19 mouse cellular contexts compared by ENCODE assay signal in the genomic region with DNA sequence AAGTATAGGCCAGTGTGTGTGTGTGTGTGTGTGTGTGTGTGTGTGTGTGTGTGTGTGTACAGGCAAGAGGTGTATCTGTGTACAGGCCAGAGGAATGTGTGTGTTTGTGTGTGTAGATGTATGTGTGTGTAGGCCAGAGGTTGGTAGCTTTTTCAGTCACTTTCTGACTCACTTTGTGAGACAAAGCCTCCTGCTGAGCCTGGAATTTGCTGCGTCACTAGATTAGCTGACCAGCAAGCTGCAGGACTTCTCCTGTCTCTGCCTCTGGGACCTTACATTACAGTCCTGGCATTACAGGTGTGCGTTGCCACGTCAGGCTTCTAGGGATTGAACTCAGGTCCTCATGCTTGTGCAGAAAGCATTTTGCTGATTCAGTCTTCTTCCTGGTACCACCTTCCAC. TPM values are rescaled to one million over a fixed set of nuclear protein-coding genes. Genes with fewer than 3 reads are reported as not detected.
DNase-seq lines count a peak whose midpoint lies in the region; ATAC-seq lines count a peak whose summit lies in the region.
"Had no signal": no experiment of that assay in that cellular context is flagged by ENCODE, and none has a peak within 500 bp of the region (broad histone marks: within the 10 kb centered on the region; RNA-seq: fewer than 3 reads in every experiment).

No protein-coding gene starts in this region.

- no peak overlapping the region for H3K9ac ChIP-seq in hindbrain, embryonic 11.5 days (ENCODE audit: low read depth, low read length)
- no peak overlapping the region for H3K9ac ChIP-seq in hindbrain, embryonic 12.5 days
- H3K9ac ChIP-seq in midbrain, embryonic 11.5 days (ENCODE audit: low read length), result no peak overlapping the region
- H3K9ac ChIP-seq in midbrain, embryonic 14.5 days (replicated peaks; ENCODE audit: low read length), result no peak overlapping the region
- H3K9ac ChIP-seq: lung, embryonic 14.5 days; neural tube, embryonic 13.5 days had no signal

- peak; percentile 38; the same call in 1 of the 2 replicates for ATAC-seq in hindbrain, embryonic 11.5 days (ENCODE audit: low FRiP score)
- ATAC-seq in hindbrain, embryonic 12.5 days (ENCODE audit: low FRiP score), result no peak; the same call in 1 of the 2 replicates
- ATAC-seq in midbrain, embryonic 11.5 days (ENCODE audit: low FRiP score), result peak; percentile 36
- no peak for ATAC-seq in midbrain, embryonic 14.5 days (ENCODE audit: low FRiP score, low TSS enrichment)

- H3K9me3 ChIP-seq in hindbrain, embryonic 11.5 days (ENCODE audit: control insufficient read depth, low read length), result no peaks in the 10 kb centered on the region
- no peaks in the 10 kb centered on the region for H3K9me3 ChIP-seq in hindbrain, embryonic 12.5 days (replicated peaks)
- H3K9me3 ChIP-seq in midbrain, embryonic 11.5 days (ENCODE audit: control insufficient read depth, low read length), result no peaks in the 10 kb centered on the region
- no peaks in the 10 kb centered on the region for H3K9me3 ChIP-seq in midbrain, embryonic 14.5 days (ENCODE audit: control insufficient read depth, low read length)
- H3K9me3 ChIP-seq: heart, embryonic 10.5 days; neural tube, embryonic 13.5 days had no signal

- H3K36me3 ChIP-seq in hindbrain, embryonic 11.5 days (ENCODE audit: control insufficient read depth, insufficient read depth, low read length), result no peaks in the 10 kb centered on the region
- no peaks in the 10 kb centered on the region for H3K36me3 ChIP-seq in hindbrain, embryonic 12.5 days
- no peaks in the 10 kb centered on the region for H3K36me3 ChIP-seq in midbrain, embryonic 11.5 days (ENCODE audit: control insufficient read depth, insufficient read depth, low read length)
- H3K36me3 ChIP-seq in midbrain, embryonic 14.5 days (ENCODE audit: control insufficient read depth, insufficient read depth, low read length), result no peaks in the 10 kb centered on the region
- H3K36me3 ChIP-seq: heart, embryonic 10.5 days; neural tube, embryonic 13.5 days had no signal

- H3K4me2 ChIP-seq in hindbrain, embryonic 11.5 days (replicated peaks; ENCODE audit: low read depth, low read length), result no peak overlapping the region
- no peak overlapping the region for H3K4me2 ChIP-seq in hindbrain, embryonic 12.5 days (replicated peaks)
- no peak overlapping the region for H3K4me2 ChIP-seq in midbrain, embryonic 11.5 days
- H3K4me2 ChIP-seq in midbrain, embryonic 14.5 days (ENCODE audit: low read length), result no peak overlapping the region
- H3K4me2 ChIP-seq: lung, embryonic 14.5 days; neural tube, embryonic 13.5 days had no signal

- intact Hi-C loops in left cerebral cortex, postnatal 10 days (cut with DNase I), result loop anchor here (2.0 to 10.0 kb wide), 4 partner anchors 45 to 337 kb away; a partner anchor contains a TSS

- DNase-seq in hindbrain, embryonic 11.5 days (ENCODE audit: low spot score), result no peak
- DNase-seq in midbrain, embryonic 11.5 days (ENCODE audit: low spot score, missing footprints), result no peak
- DNase-seq in midbrain, embryonic 14.5 days, result no peak
- DNase-seq in Muller cell, postnatal 12 days (ENCODE audit: inconsistent ontology term), result peak; percentile 74
- DNase-seq in left cerebral cortex, postnatal 10 days (ENCODE audit: extremely low spot score in 1 of 2, low spot score in 2 of 2), result no peak
- DNase-seq in right cerebral cortex, postnatal 14 days, result no peak

- 51% methylated on average over 3 of the region's 3 CpGs for WGBS in hindbrain, embryonic 11.5 days
- 56% methylated on average over 3 of the region's 3 CpGs for WGBS in hindbrain, embryonic 12.5 days
- WGBS in midbrain, embryonic 11.5 days, result 38% methylated on average over 3 of the region's 3 CpGs
- 39% methylated on average over 3 of the region's 3 CpGs for WGBS in midbrain, embryonic 14.5 days

- H3K4me3 ChIP-seq in hindbrain, embryonic 11.5 days (ENCODE audit: low read depth, low read length), result no peak overlapping the region
- H3K4me3 ChIP-seq in hindbrain, embryonic 12.5 days, result no peak overlapping the region
- H3K4me3 ChIP-seq in midbrain, embryonic 11.5 days (ENCODE audit: low read depth, low read length), result no peak overlapping the region
- H3K4me3 ChIP-seq in midbrain, embryonic 14.5 days (replicated peaks; ENCODE audit: low read depth, low read length), result no peak overlapping the region
- H3K4me3 ChIP-seq: erythroblast, embryonic 14.5 days; heart, embryonic 10.5 days; neural tube, embryonic 13.5 days had no signal

- H3K27me3 ChIP-seq in hindbrain, embryonic 11.5 days (ENCODE audit: control insufficient read depth, insufficient read depth, low read length), result no peaks in the 10 kb centered on the region
- H3K27me3 ChIP-seq in hindbrain, embryonic 12.5 days, result no peaks in the 10 kb centered on the region
- no peaks in the 10 kb centered on the region for H3K27me3 ChIP-seq in midbrain, embryonic 11.5 days (ENCODE audit: control insufficient read depth, insufficient read depth, low read length)
- no peaks in the 10 kb centered on the region for H3K27me3 ChIP-seq in midbrain, embryonic 14.5 days (ENCODE audit: control insufficient read depth, insufficient read depth, low read length)
- H3K27me3 ChIP-seq: neural tube, embryonic 13.5 days had no signal

- no peaks in the 10 kb centered on the region; the same call in 1 of the 2 replicates for H3K4me1 ChIP-seq in hindbrain, embryonic 11.5 days (replicated peaks; ENCODE audit: control insufficient read depth, insufficient read depth, low read length)
- peaks cover 9% of the 10 kb centered on the region for H3K4me1 ChIP-seq in hindbrain, embryonic 12.5 days
- peaks cover 8% of the 10 kb centered on the region for H3K4me1 ChIP-seq in midbrain, embryonic 11.5 days (ENCODE audit: control insufficient read depth, insufficient read depth, low read length)
- 0 out of 2 replicates have a peak, but pooled peaks cover 9% of the 10 kb centered on the region for H3K4me1 ChIP-seq in midbrain, embryonic 14.5 days (ENCODE audit: control insufficient read depth, insufficient read depth, low read length)

- no peak overlapping the region for H3K27ac ChIP-seq in hindbrain, embryonic 11.5 days (ENCODE audit: low read depth, low read length)
- H3K27ac ChIP-seq in hindbrain, embryonic 12.5 days, result no peak overlapping the region
- H3K27ac ChIP-seq in midbrain, embryonic 11.5 days (ENCODE audit: low read depth, low read length), result no peak overlapping the region
- H3K27ac ChIP-seq in midbrain, embryonic 14.5 days (replicated peaks; ENCODE audit: low read depth, low read length), result no peak overlapping the region
- H3K27ac ChIP-seq: macrophage; neural tube, embryonic 13.5 days had no signal

RNA-seq across cellular contexts. Expression of a gene that starts 5.3 kb away (rescaled TPM):
- 432 and 442 TPM in 2 replicates for polyA plus RNA-seq in hindbrain, embryonic 11.5 days (2014; fragmentation: Nextera tagmentation; extraction: Ambion mirVana)
- 393 and 423 TPM in 2 replicates for polyA plus RNA-seq in hindbrain, embryonic 12.5 days (2016; fragmentation: Nextera tagmentation; extraction: Ambion mirVana)
- polyA plus RNA-seq in midbrain, embryonic 11.5 days (2014; fragmentation: Nextera tagmentation; extraction: Ambion mirVana), result 443 and 494 TPM in 2 replicates
- polyA plus RNA-seq in midbrain, embryonic 14.5 days (2014; fragmentation: Nextera tagmentation; extraction: Ambion mirVana), result 409 and 512 TPM in 2 replicates
- 100 to 1,000 TPM; 551 to 611 TPM for total RNA-seq in left cerebral cortex, postnatal 10 days (2021)

RNA-seq across cellular contexts. Expression of a gene that starts 21.5 kb away (rescaled TPM):
- 14.0 and 16.8 TPM in 2 replicates for polyA plus RNA-seq in hindbrain, embryonic 11.5 days (2014; fragmentation: Nextera tagmentation; extraction: Ambion mirVana)
- 29.4 and 29.5 TPM in 2 replicates for polyA plus RNA-seq in hindbrain, embryonic 12.5 days (2016; fragmentation: Nextera tagmentation; extraction: Ambion mirVana)
- 13.3 and 14.4 TPM in 2 replicates for polyA plus RNA-seq in midbrain, embryonic 11.5 days (2014; fragmentation: Nextera tagmentation; extraction: Ambion mirVana)
- polyA plus RNA-seq in midbrain, embryonic 14.5 days (2014; fragmentation: Nextera tagmentation; extraction: Ambion mirVana), result 32.0 and 37.5 TPM in 2 replicates
- total RNA-seq in left cerebral cortex, postnatal 10 days (2021), result 10 to 100 TPM; 37.6 TPM

RNA-seq across cellular contexts. Expression of a gene that starts 26.2 kb away (rescaled TPM):
- 3.3 and 4.4 TPM in 2 replicates for polyA plus RNA-seq in hindbrain, embryonic 11.5 days (2014; fragmentation: Nextera tagmentation; extraction: Ambion mirVana)
- polyA plus RNA-seq in hindbrain, embryonic 12.5 days (2016; fragmentation: Nextera tagmentation; extraction: Ambion mirVana), result 5.8 and 8.7 TPM in 2 replicates
- polyA plus RNA-seq in midbrain, embryonic 11.5 days (2014; fragmentation: Nextera tagmentation; extraction: Ambion mirVana), result 3.8 and 3.9 TPM in 2 replicates
- polyA plus RNA-seq in midbrain, embryonic 14.5 days (2014; fragmentation: Nextera tagmentation; extraction: Ambion mirVana), result 1.2 and 1.8 TPM in 2 replicates
- 1 to 10 TPM; 7.1 to 9.4 TPM for total RNA-seq in left cerebral cortex, postnatal 10 days (2021)
- polyA plus RNA-seq: macrophage had no signal

RNA-seq across cellular contexts. Expression of a gene that starts 37.8 kb away (rescaled TPM):
- polyA plus RNA-seq in hindbrain, embryonic 11.5 days (2014; fragmentation: Nextera tagmentation; extraction: Ambion mirVana), result 0.08 TPM in 1 of 2 replicates, not detected in the other
- polyA plus RNA-seq in hindbrain, embryonic 12.5 days (2016; fragmentation: Nextera tagmentation; extraction: Ambion mirVana), result 0.20 and 0.35 TPM in 2 replicates
- not detected in 2 replicates for polyA plus RNA-seq in midbrain, embryonic 11.5 days (2014; fragmentation: Nextera tagmentation; extraction: Ambion mirVana)
- not detected in 2 replicates for polyA plus RNA-seq in midbrain, embryonic 14.5 days (2014; fragmentation: Nextera tagmentation; extraction: Ambion mirVana)
- total RNA-seq in left cerebral cortex, postnatal 10 days (2021), result not detected
- total RNA-seq: adrenal gland, postnatal 10 days; common myeloid progenitor, adult 5-6 weeks; gastrocnemius, postnatal 36 days; heart, postnatal 10 days; layer of hippocampus, postnatal 25 days; left cerebral cortex, postnatal 25 days had no signal
- polyA plus RNA-seq: cerebellum, adult 2 months; erythroblast, embryonic 14.5 days; macrophage; neural tube, embryonic 13.5 days had no signal

Comparison
In these comparisons a context has a peak if more than half of its experiments do, and no peak if none do; other contexts are left out.
1. ATAC-seq: peak in hindbrain, embryonic 11.5 days (single experiment) and midbrain, embryonic 11.5 days (single experiment); none in hindbrain, embryonic 12.5 days (single experiment) and midbrain, embryonic 14.5 days (single experiment).